Mouse (Mus musculus) cerebral cortex, adult 2 months (tissue): ENCODE results near the gene Aldh1l2.

Experiments used
- WGBS: fragments of 180-500 bp; shearing (Covaris S2); methylation state at CpG from one replicate; pipeline ENCODE4 v1.1.7; 2018; 5-methylcytosine and 5-hydroxymethylcytosine counted together

Gene Aldh1l2

GRCm38 (mm10) chr10:83533910-83534283, at the start of gene Aldh1l2:
Gene Aldh1l2, minus strand, starts transcription at chr10:83534140.
- WGBS, result 1% methylated on average over 21 of the region's 21 CpGs

DNA sequence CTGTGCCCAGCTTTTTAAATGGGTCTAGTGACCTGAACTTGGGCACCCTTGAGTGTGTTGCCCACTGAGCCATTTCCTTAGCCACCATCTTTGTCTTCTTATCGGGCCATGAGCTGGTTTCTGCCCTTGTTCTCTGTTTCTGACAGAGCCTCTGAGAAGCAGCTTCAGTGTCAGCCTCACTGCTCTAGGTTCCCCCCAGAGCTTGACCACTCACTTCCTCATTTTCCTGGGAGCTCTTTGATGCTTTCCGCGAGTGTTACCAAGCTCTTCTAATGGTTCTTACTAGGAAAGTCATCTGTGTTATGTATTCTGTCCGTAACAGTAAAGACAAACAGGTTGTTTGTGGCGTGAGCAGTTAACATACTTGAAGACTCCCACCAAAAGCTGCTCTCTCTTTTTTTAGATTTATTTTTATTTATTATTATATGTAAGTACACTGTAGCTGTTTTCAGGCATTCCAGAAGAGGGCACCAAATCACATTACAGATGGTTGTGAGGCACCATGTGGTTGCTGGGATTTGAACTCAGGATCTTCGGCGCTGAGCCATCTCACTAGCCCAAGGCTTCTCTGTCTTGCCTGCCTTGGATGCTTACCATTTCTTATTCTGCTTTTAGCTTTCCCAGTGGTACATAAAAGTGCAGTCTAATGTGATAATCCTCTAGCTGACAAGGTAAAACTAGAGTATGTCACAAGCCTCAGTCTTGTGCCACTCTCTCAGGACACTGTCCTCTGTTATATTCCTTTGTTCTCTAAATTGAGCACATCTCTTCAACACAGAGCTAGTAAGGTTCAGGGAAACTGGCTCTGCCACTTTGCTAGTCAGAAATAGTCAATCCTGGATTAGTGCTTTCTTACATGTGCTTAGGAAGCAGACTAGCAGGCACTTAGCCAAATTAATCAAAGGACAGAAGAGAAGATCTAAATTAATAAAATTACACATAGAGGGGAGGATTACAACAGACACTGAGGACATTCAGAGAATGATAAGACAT, 31.8 kb upstream of the Aldh1l2 start:
- WGBS, result 94% methylated on average over 7 of the region's 7 CpGs

GRCm38 (mm10) chr10:83545341-83545740, 11.4 kb upstream of the Aldh1l2 start:
- 59% methylated on average over 3 of the region's 3 CpGs for WGBS

DNA sequence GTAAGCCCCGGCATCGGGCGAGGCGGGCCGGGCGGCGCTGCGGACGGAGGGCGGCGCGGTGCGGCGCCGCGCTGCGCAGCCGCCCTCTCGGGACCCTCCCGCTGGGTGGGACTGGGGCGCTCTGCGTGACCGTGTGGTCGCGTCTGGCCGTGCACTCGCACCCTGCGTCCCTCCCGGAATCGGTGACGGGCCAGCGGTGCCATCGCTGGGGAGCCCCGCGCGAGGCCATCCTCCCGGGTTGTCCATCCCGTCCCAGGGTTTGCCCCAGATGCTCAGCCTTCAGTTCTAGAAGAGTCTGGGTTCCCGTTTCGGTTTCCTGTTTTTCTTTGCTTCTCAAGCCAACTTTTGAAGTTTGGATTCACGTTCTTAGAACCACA, 10.2 kb upstream of the Aldh1l2 start:
- under 1% methylated on average over 41 of the region's 41 CpGs for WGBS

- WGBS, result under 1% methylated on average over 49 of the region's 49 CpGs
Observed at GRCm38 (mm10) chr10:83543439-83544102, 9.6 kb upstream of the Aldh1l2 start, which contains the start of gene Washc4. Gene Washc4, plus strand, starts transcription at chr10:83543752.

GRCm38 (mm10) chr10:83542241-83542640, 8.3 kb upstream of the Aldh1l2 start:
- 48% methylated on average over 7 of the region's 7 CpGs for WGBS

DNA sequence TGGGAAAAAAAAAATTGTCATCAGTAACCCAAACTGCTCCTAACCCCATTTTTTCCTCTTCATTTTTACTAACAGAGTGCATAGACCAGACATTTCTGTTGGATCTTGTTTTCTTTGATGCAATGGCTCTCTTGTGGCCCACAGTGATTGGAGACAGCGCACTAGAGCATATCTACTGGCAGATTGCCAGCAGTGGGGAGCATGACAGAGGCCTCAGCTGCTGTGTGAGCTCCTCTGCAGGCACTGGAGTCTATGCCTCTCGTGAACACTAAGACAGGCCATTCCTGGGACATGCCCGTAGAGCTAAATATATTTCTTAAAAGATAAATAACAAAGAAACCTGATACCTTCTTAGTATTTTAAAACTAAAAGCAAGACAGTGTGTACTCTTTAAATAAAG, 6.2 kb upstream of the Aldh1l2 start:
- 65% methylated on average over 3 of the region's 3 CpGs for WGBS

- WGBS, result 75% methylated on average over 6 of the region's 6 CpGs
Observed at GRCm38 (mm10) chr10:83539311-83539980, 5.5 kb upstream of the Aldh1l2 start.

DNA sequence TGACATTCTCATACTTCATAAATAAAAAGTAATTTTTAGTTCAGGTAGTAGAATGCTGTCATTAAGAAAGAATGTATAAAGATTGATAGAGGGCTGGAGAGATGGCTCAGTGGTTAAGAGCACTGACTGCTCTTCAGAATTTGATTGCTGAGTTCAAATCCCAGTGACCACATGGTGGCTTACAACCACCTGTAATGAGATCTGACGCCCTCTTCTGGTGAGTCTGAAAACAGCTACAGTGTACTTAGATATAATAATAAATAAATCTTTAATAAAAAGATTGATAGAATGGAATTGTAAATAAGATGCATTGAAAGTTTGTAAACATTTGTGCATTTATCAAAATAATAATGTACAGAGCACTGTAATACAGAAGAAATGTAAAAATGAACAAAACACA, 2.5 kb upstream of the Aldh1l2 start:
- 14% methylated on average over 1 of the region's 1 CpGs for WGBS

DNA sequence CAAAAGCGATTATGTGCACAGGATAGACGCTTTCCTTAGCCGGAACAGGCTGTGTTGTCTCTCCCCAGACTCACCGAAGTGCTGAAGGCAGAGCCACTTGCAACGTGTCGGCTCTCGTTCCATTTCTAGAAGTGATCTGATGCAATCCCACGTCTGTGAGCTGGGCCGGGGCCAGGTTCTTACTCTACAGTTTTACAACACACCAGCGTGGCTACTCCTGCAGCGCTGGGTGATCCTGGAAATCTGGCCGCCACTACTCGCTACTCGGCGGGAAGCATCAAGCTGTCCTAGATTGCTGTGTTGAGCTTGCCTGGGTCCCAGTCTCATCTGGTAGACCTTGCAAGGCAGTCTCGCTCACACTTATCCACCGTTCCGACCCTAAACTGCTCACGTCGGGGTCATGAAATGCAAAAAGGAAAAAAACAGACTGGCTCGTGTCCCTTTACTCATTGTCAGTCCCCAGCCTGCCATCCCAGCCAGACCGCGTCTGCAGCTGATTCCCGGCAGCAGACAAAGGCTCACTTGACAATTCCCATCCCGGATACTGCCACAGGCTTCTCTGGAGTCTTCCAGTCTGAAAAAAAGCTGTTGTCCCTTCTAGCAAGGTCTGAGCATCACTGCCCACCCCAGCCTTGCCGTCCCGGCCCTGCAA, 556 bp downstream of the Aldh1l2 start:
- 1% methylated on average over 27 of the region's 27 CpGs for WGBS

- WGBS, result 81% methylated on average over 6 of the region's 6 CpGs
Observed at GRCm38 (mm10) chr10:83530384-83530967, 3.5 kb downstream of the Aldh1l2 start.

DNA sequence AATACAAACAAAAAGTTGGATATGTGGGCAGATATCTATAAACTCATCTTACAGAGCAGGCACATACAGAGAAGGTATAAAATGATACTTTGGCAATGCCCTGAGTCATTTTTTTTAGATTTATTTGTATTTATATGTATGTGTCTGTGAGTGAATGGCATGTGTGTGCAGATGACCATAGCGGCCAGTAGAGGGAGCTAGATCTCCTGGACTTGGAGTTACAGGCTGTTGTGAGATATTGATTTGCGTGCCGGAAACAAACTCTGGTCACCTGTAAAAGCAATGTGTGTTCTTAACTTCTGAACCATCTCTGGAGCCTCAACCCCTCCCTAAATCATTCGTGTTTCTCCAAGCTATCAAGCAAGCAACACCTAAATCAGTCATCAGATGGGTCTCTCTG, 12.9 kb downstream of the Aldh1l2 start:
- WGBS, result 86% methylated on average over 4 of the region's 4 CpGs

DNA sequence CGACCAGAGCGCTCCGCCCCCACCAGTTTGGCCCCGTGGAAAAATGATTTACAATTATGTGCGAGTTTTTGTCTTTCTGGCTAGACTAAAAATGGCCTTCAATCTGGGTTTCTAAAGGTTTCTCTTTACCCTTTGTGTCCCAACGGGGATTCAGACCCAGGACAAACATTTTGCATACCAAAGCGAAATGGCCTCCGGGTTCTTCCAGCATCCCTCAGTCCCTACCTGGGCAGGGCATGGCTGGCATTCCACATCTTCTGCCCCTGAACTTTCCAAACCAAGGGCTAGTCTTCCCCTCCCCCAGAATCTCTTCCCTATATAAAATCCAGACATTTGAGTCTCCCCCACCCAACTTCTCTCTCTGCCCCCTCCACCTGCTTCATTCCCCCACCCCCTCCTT, 20.2 kb downstream of the Aldh1l2 start:
- WGBS, result 87% methylated on average over 8 of the region's 8 CpGs

DNA sequence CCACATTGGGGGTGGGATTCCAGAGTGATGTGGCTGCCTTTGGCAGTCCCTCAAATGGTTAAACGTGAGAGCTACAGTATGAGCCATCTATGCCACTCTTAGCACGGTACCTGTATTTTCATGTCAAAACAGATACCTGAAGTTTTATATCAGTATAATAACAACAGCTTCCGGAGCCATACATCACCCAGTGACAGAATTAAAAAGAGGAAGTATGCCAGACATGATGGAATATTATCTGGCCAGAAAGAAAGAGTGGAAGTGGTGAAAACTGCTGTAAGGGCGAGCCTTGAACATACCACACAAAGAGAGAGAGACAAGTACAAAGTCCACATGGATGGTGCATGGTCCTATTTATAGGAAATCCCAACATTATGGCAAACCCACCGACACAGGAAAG, 22.6 kb downstream of the Aldh1l2 start:
- 76% methylated on average over 5 of the region's 5 CpGs for WGBS

DNA sequence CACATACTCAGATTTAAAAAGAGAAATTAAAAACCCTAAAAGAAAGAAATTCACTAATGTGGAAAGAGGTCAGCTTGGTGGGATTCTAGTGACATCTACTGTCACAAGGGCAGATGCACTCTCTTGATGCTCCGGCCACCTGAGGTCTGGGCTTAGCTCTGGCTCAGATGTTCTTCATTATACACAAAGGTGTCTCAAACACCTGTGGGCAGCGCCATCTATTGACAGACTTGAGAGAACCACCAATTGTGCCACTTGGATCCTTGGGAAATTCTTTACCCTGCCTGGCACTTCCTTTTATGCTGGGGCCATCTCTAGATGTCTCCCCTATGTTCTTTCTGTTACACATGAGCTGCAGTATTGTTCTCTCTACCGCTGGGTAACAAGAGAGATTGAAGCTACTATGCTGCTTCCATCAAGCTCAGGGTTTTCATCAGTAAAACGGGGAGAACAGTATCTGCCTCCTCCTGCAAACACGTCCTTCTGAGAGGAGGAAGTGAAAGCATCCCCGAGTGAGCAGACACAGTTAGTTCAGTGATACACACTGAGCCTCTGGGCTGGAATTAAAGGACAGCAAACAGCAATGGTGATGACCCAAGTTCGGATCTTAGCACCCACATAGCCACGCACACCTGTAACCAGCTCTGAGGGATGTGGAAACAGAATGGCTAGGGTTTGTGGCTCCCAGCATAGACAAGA, 24.8 kb downstream of the Aldh1l2 start:
- WGBS, result 66% methylated on average over 8 of the region's 8 CpGs

DNA sequence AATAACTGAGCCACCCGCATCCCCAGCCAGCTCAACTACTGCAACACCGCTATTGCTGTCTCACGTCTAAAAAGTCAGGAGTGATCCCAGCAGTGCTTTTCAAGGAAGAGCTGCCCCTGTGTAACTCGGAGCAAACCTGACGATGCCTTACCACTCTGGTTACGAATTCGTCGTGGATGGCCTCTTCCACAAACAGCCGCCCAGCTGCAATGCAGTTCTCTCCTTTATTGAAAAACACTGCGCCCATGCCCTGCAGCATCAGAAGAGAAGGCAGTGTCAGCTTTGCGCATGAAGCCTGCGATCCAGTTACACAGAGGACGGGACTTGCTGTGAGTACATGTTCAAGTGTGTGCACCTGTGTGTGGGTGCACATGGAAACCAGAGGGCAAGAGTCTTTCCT, 36.6 kb downstream of the Aldh1l2 start:
- 93% methylated on average over 13 of the region's 13 CpGs for WGBS

- WGBS, result 91% methylated on average over 6 of the region's 6 CpGs
Observed at GRCm38 (mm10) chr10:83490506-83490905, 43.4 kb downstream of the Aldh1l2 start.

DNA sequence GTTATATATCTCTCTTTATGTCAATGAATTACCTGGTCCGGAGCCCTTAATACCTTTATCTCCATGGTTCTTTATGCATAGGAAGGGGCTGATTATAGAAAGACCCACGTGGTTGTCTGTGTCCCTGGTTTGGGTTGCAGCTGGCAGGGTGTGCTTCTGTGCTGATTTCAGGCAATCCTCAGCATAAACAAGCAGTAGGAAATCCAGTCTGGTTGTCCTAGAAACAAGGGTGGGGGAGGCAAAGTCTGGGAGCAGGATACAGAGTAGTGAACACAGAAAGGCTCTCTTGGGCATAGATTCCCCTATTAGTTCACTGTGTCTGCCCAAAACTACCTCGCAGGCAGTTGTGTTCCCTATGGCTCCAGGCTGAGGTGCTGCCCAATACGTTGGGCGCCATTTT, 56.7 kb downstream of the Aldh1l2 start:
- 65% methylated on average over 5 of the region's 5 CpGs for WGBS

DNA sequence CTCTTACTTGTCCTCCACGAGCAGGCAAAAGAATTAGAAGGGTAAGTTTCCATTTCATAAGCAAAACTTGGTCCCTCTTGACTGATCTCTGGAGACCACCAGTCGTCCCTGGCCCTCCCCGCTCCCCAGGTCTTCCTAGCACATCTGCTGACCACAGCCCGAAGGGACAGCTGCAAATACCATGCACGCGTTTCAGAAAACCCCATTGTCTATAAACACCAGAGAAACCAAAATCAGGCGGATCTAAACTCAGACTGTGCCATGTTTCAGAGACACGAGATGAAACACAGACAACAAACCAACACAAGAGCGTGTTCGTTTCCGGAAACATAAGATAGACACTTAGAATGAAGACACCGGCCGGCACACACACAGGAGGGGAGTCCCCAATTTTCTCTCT, 58.7 kb downstream of the Aldh1l2 start:
- WGBS, result 95% methylated on average over 13 of the region's 13 CpGs

- 93% methylated on average over 3 of the region's 3 CpGs for WGBS
Observed at GRCm38 (mm10) chr10:83457531-83457930, 76.4 kb downstream of the Aldh1l2 start.

DNA sequence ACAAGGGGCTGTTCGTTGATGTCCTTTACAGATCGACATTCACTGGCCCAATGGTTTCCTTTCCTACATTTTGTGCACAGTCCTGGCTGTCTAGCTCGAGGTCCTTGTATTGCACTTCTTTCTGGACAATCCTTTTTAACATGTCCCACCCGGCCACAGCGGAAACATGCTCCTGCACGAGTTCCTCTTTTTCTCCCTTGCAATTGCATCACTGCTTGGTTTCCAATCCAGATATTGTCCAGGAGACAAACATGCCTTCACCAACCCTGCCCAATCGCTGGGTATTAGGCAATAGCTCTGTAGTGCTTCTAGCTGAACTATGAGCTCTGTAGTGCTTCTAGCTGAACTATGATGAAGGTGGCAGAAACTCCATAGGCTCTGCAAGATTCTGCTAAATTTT, 85.4 kb downstream of the Aldh1l2 start:
- WGBS, result 88% methylated on average over 7 of the region's 7 CpGs
